19 mouse cellular contexts compared by ENCODE assay signal in genomic region chr13:46010075-46010474, GRCm38 (mm10). TPM values are rescaled to one million over a fixed set of nuclear protein-coding genes. Genes with fewer than 3 reads are reported as not detected.
DNase-seq lines count a peak whose midpoint lies in the region; ATAC-seq and TF ChIP-seq lines count a peak whose summit lies in the region.
"Had no signal": no experiment of that assay in that cellular context is flagged by ENCODE, and none has a peak within 500 bp of the region (broad histone marks: within the 10 kb centered on the region; RNA-seq: fewer than 3 reads in every experiment).

No protein-coding gene starts in this region.

- H3K9ac ChIP-seq in forebrain, postnatal 0 days: no peak overlapping the region
- no peak overlapping the region for H3K9ac ChIP-seq in forebrain, embryonic 11.5 days (ENCODE audit: low read length)
- H3K9ac ChIP-seq in hindbrain, embryonic 13.5 days: no peak overlapping the region
- H3K9ac ChIP-seq in hindbrain, embryonic 14.5 days: no peak overlapping the region
- H3K9ac ChIP-seq: embryonic facial prominence, embryonic 12.5 days had no signal

- H3K27ac ChIP-seq in forebrain, postnatal 0 days (ENCODE audit: low read depth, low read length): peak overlapping the region; percentile 78
- H3K27ac ChIP-seq in forebrain, embryonic 11.5 days (ENCODE audit: low read depth, low read length): no peak overlapping the region
- H3K27ac ChIP-seq in hindbrain, embryonic 13.5 days: peak overlapping the region; percentile 48; the same call in 1 of the 2 replicates
- no peak overlapping the region for H3K27ac ChIP-seq in hindbrain, embryonic 14.5 days
- peak overlapping the region; percentile 89 for H3K27ac ChIP-seq in layer of hippocampus, adult 2 months
- H3K27ac ChIP-seq: embryonic facial prominence, embryonic 10.5 days; embryonic facial prominence, embryonic 12.5 days had no signal

- H3K9me3 ChIP-seq in forebrain, postnatal 0 days (ENCODE audit: low read length): no peaks in the 10 kb centered on the region
- H3K9me3 ChIP-seq in forebrain, embryonic 11.5 days (ENCODE audit: control insufficient read depth, low read length): no peaks in the 10 kb centered on the region
- H3K9me3 ChIP-seq in hindbrain, embryonic 13.5 days: no peaks in the 10 kb centered on the region
- no peaks in the 10 kb centered on the region for H3K9me3 ChIP-seq in hindbrain, embryonic 14.5 days (ENCODE audit: control insufficient read depth, low read length)
- H3K9me3 ChIP-seq: embryonic facial prominence, embryonic 10.5 days; embryonic facial prominence, embryonic 12.5 days; forebrain, embryonic 13.5 days had no signal

- peaks cover 20% of the 10 kb centered on the region for H3K4me1 ChIP-seq in forebrain, postnatal 0 days (ENCODE audit: insufficient read depth)
- peaks cover 19% of the 10 kb centered on the region for H3K4me1 ChIP-seq in forebrain, embryonic 11.5 days (replicated peaks; ENCODE audit: control insufficient read depth, insufficient read depth, low read length)
- H3K4me1 ChIP-seq in hindbrain, embryonic 13.5 days (replicated peaks): peaks cover 36% of the 10 kb centered on the region
- H3K4me1 ChIP-seq in hindbrain, embryonic 14.5 days (replicated peaks; ENCODE audit: control insufficient read depth, insufficient read depth, low read length): peaks cover 29% of the 10 kb centered on the region

- no peak overlapping the region for H3K4me3 ChIP-seq in forebrain, postnatal 0 days (ENCODE audit: low read depth, low read length)
- H3K4me3 ChIP-seq in forebrain, embryonic 11.5 days (ENCODE audit: low read depth, low read length): no peak overlapping the region
- H3K4me3 ChIP-seq in hindbrain, embryonic 13.5 days: no peak overlapping the region
- H3K4me3 ChIP-seq in hindbrain, embryonic 14.5 days (replicated peaks; ENCODE audit: low read length): no peak overlapping the region
- H3K4me3 ChIP-seq in layer of hippocampus, adult 2 months: peak overlapping the region; percentile 6; the same call in 1 of the 2 replicates
- H3K4me3 ChIP-seq: embryonic facial prominence, embryonic 12.5 days had no signal

- H3K27me3 ChIP-seq in forebrain, postnatal 0 days (ENCODE audit: insufficient read depth, low read length): no peaks in the 10 kb centered on the region
- H3K27me3 ChIP-seq in forebrain, embryonic 11.5 days (ENCODE audit: control insufficient read depth, insufficient read depth, low read length): no peaks in the 10 kb centered on the region; the same call in 1 of the 2 replicates
- 0 out of 2 replicates have a peak, but pooled peaks cover 6% of the 10 kb centered on the region for H3K27me3 ChIP-seq in hindbrain, embryonic 13.5 days
- no peaks in the 10 kb centered on the region for H3K27me3 ChIP-seq in hindbrain, embryonic 14.5 days (ENCODE audit: control insufficient read depth, insufficient read depth, low read length)
- H3K27me3 ChIP-seq: embryonic facial prominence, embryonic 12.5 days; forebrain, embryonic 13.5 days had no signal

- DNase-seq in forebrain, postnatal 0 days: peak; percentile 67
- no peak for DNase-seq in forebrain, embryonic 11.5 days (ENCODE audit: low spot score)
- DNase-seq in hindbrain, embryonic 14.5 days (ENCODE audit: low spot score): no peak
- DNase-seq in layer of hippocampus, adult 2 months (ENCODE audit: low spot score in 2 of 2): no peak
- DNase-seq in layer of hippocampus, postnatal 25 days (ENCODE audit: extremely low spot score in 1 of 2, low spot score in 1 of 2): no peak
- DNase-seq in brain, adult 2 months (ENCODE audit: low read depth, low spot score): peak; percentile 24
- no peak for DNase-seq in spleen, adult 12 weeks (ENCODE audit: low spot score)
- DNase-seq: adrenal gland, adult 2 months; adrenal gland, postnatal 10 days; adrenal gland, postnatal 25 days; cerebellum, adult 11-12 months; cerebellum, adult 2 months; cerebellum, adult 9-10 months; cerebellum, postnatal 10 days; cerebellum, postnatal 25 days had no signal

- H3K36me3 ChIP-seq in forebrain, postnatal 0 days (ENCODE audit: insufficient read depth): no peaks in the 10 kb centered on the region
- no peaks in the 10 kb centered on the region for H3K36me3 ChIP-seq in forebrain, embryonic 11.5 days (ENCODE audit: control insufficient read depth, insufficient read depth, low read length)
- H3K36me3 ChIP-seq in hindbrain, embryonic 13.5 days: no peaks in the 10 kb centered on the region
- no peaks in the 10 kb centered on the region for H3K36me3 ChIP-seq in hindbrain, embryonic 14.5 days (replicated peaks; ENCODE audit: control insufficient read depth, insufficient read depth)
- H3K36me3 ChIP-seq: embryonic facial prominence, embryonic 10.5 days; embryonic facial prominence, embryonic 12.5 days had no signal

- 58% methylated on average over 12 of the region's 12 CpGs for WGBS in forebrain, postnatal 0 days
- 78% methylated on average over 12 of the region's 12 CpGs for WGBS in forebrain, embryonic 11.5 days
- 81% methylated on average over 12 of the region's 12 CpGs for WGBS in hindbrain, embryonic 13.5 days
- 82% methylated on average over 12 of the region's 12 CpGs for WGBS in hindbrain, embryonic 14.5 days

- ATAC-seq in forebrain, postnatal 0 days: no peak
- ATAC-seq in forebrain, embryonic 11.5 days (replicated peaks; ENCODE audit: low FRiP score): no peak
- no peak for ATAC-seq in hindbrain, embryonic 13.5 days (ENCODE audit: low FRiP score)
- ATAC-seq in hindbrain, embryonic 14.5 days (ENCODE audit: low FRiP score): no peak
- ATAC-seq: forebrain, embryonic 13.5 days had no signal

- TF ChIP-seq CTCF in forebrain, postnatal 0 days (IDR thresholded peaks at IDR 0.05; ENCODE audit: low read depth): no peak
- TF ChIP-seq CTCF in layer of hippocampus, adult 2 months (conservative IDR thresholded peaks at IDR 0.05): no peak

- no peak overlapping the region for H3K4me2 ChIP-seq in forebrain, postnatal 0 days (ENCODE audit: low read depth)
- H3K4me2 ChIP-seq in forebrain, embryonic 11.5 days (ENCODE audit: low read depth, low read length, severe bottlenecking): no peak overlapping the region
- H3K4me2 ChIP-seq in hindbrain, embryonic 13.5 days: no peak overlapping the region
- H3K4me2 ChIP-seq in hindbrain, embryonic 14.5 days (replicated peaks): no peak overlapping the region

RNA-seq across cellular contexts. Expression of gene Atxn1, which starts 45.3 kb away (rescaled TPM):
- total RNA-seq in forebrain, postnatal 0 days (2014; rRNA removed): 32.3 and 33.6 TPM in 2 replicates
- 7.6 and 13.0 TPM in 2 replicates for polyA plus RNA-seq in forebrain, postnatal 0 days (2015; fragmentation: Nextera tagmentation; extraction: Ambion mirVana)
- polyA plus RNA-seq in forebrain, embryonic 11.5 days (2014; fragmentation: Nextera tagmentation; extraction: Ambion mirVana): 2.2 and 3.3 TPM in 2 replicates
- 7.5 and 8.1 TPM in 2 replicates for polyA plus RNA-seq in hindbrain, embryonic 13.5 days (2015; fragmentation: Nextera tagmentation; extraction: Ambion mirVana)
- polyA plus RNA-seq in hindbrain, embryonic 14.5 days (2014; fragmentation: Nextera tagmentation; extraction: Ambion mirVana): 5.4 and 8.1 TPM in 2 replicates
- 100 to 1,000 TPM; 128 to 131 TPM for total RNA-seq in layer of hippocampus, adult 2 months (2021)
- total RNA-seq in layer of hippocampus, postnatal 25 days (2021): 100 to 1,000 TPM; 112 to 115 TPM

Comparison
In these comparisons a context has a peak if more than half of its experiments do, and no peak if none do; other contexts are left out.
1. DNase-seq: peak in forebrain, postnatal 0 days (single experiment) and brain, adult 2 months (single experiment); none in forebrain, embryonic 11.5 days (single experiment), hindbrain, embryonic 14.5 days (single experiment), layer of hippocampus, adult 2 months (0 of 2), layer of hippocampus, postnatal 25 days (0 of 2) and spleen, adult 12 weeks (single experiment).
2. H3K27ac ChIP-seq: peak in forebrain, postnatal 0 days (single experiment), hindbrain, embryonic 13.5 days (single experiment) and layer of hippocampus, adult 2 months (single experiment); none in forebrain, embryonic 11.5 days (single experiment) and hindbrain, embryonic 14.5 days (single experiment).